Mouse (Mus musculus) hindbrain, embryonic 11.5 days (tissue): ENCODE data around the gene Tbx2. TPM values are rescaled to one million over a fixed set of nuclear protein-coding genes. Genes with fewer than 3 reads are reported as not detected.

ENCODE experiments used
- ATAC-seq: fragments of 200-750 bp; cut with Nextera tagmentation; 2 replicates; pipeline ENCODE4 v1.8.0; 2017; ENCODE audit warnings: mild to moderate bottlenecking, moderate TSS enrichment, moderate library complexity; ENCODE audit not compliant: low FRiP score
- DNase-seq: peaks from one replicate; pipeline ENCODE4 v3.0.0-alpha.2; 2015; ENCODE audit warnings: low spot score
- H3K27ac ChIP-seq: fragments of 300-500 bp; sonication (generic); 2 replicates; pipeline ENCODE4 v1.5.1; 2014; ENCODE audit warnings: mild to moderate bottlenecking, low read depth, low read length
- H3K27me3 ChIP-seq: fragments of 300-500 bp; sonication (generic); 2 replicates; pipeline ENCODE4 v1.6.1; 2014; ENCODE audit warnings: mild to moderate bottlenecking, low read length, moderate library complexity, mixed read lengths; ENCODE audit not compliant: control insufficient read depth, insufficient read depth
- H3K36me3 ChIP-seq: fragments of 300-500 bp; sonication (generic); 2 replicates; pipeline ENCODE4 v1.6.1; 2014; ENCODE audit warnings: mild to moderate bottlenecking, low read length, moderate library complexity, mixed read lengths; ENCODE audit not compliant: control insufficient read depth, insufficient read depth
- H3K4me1 ChIP-seq: fragments of 300-500 bp; sonication (generic); replicated peaks from 2 replicates; pipeline ENCODE4 v1.6.1; 2014; ENCODE audit warnings: low read length, mixed read lengths; ENCODE audit not compliant: control insufficient read depth, insufficient read depth
- H3K4me2 ChIP-seq: fragments of 300-500 bp; sonication (generic); replicated peaks from 2 replicates; pipeline ENCODE4 v1.6.1; 2014; ENCODE audit warnings: mild to moderate bottlenecking, low read depth, low read length
- H3K4me3 ChIP-seq: fragments of 300-500 bp; sonication (generic); 2 replicates; pipeline ENCODE4 v1.5.1; 2014; ENCODE audit warnings: low read depth, low read length
- H3K9ac ChIP-seq: fragments of 300-500 bp; sonication (generic); 2 replicates; pipeline ENCODE4 v1.6.1; 2014; ENCODE audit warnings: low read depth, low read length
- H3K9me3 ChIP-seq: fragments of 300-500 bp; sonication (generic); 2 replicates; pipeline ENCODE4 v1.6.1; 2016; ENCODE audit warnings: low read length; ENCODE audit not compliant: control insufficient read depth
- WGBS: fragments of 180-500 bp; shearing (Covaris S2); extraction: QIAGEN DNeasy Blood & Tissue Kit; methylation state at CpG from one replicate; pipeline ENCODE4 v1.1.7; 2014; 5-methylcytosine and 5-hydroxymethylcytosine counted together
- polyA plus RNA-seq: library from polyadenylated mRNA; unstranded; fragments of >200 nt; fragmentation: Nextera tagmentation; extraction: Ambion mirVana; gene quantifications from 2 replicates; pipeline ENCODE4 v1.2.1, GENCODE M21; 2014

Tbx2 gene
- polyA plus RNA-seq, 1 experiment from 2014 or later = 2.3 TPM

DNA sequence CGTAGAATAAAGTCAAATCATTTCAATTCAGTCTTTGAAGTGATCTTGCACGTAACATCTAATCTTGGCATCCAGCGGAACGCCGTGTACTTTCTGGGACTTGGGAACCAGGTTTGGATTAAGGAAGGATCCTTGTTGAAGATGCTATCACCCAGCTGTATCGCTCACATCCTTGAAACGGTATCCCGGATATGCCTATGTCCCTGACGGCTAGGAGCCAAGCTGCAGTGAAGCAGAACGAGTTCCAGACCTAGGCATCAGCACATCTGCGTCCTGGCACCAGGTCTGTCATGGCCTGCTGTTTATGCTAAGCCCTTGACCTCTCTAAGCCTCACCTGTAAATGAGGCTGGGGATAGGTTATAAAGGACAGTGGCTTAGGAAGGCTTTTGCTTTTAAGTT is 32.0 kb upstream of the Tbx2 start:
- Histone ChIP-seq H3K9me3 (no peaks in the 10 kb centered on the region), H3K27me3 (no peaks in the 10 kb centered on the region), H3K4me1 (no peaks in the 10 kb centered on the region), H3K36me3 (no peaks in the 10 kb centered on the region), H3K27ac (no peak overlapping the region), H3K4me2 (no peak overlapping the region), H3K4me3 (no peak overlapping the region), H3K9ac (no peak overlapping the region)
- no peak for ATAC-seq
- 85% methylated on average over 11 of the region's 11 CpGs for WGBS
- DNase-seq = no peak

DNA sequence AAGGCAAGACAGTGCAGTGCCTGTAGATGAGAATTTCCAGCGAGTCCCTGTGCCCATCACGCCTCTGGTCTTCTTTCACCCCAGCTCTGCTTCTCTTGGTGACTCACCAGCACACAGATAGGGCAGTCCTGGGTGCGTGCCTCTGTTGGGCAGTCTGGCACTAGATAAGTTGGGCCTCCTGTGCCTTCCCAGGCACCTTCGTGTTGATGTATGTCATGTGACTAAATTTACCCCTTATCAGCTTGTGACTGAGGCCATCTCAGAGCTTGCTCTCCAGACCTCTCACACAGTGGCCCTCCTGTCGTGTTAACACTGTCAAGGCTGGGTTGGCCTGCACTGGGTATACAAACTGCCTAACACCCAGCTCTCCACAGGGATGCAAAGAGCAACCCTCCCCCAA is 28.3 kb upstream of the Tbx2 start:
- no peaks in the 10 kb centered on the region for H3K27me3 ChIP-seq
- 78% methylated on average over 5 of the region's 5 CpGs for WGBS
- H3K27ac ChIP-seq = no peak overlapping the region
- DNase-seq (no peak), ATAC-seq (no peak)
- H3K36me3 ChIP-seq = no peaks in the 10 kb centered on the region
- H3K4me1 ChIP-seq = no peaks in the 10 kb centered on the region
- H3K9me3 ChIP-seq = no peaks in the 10 kb centered on the region
- H3K4me2 ChIP-seq = no peak overlapping the region
- H3K4me3 ChIP-seq = no peak overlapping the region
- H3K9ac ChIP-seq = no peak overlapping the region

DNA sequence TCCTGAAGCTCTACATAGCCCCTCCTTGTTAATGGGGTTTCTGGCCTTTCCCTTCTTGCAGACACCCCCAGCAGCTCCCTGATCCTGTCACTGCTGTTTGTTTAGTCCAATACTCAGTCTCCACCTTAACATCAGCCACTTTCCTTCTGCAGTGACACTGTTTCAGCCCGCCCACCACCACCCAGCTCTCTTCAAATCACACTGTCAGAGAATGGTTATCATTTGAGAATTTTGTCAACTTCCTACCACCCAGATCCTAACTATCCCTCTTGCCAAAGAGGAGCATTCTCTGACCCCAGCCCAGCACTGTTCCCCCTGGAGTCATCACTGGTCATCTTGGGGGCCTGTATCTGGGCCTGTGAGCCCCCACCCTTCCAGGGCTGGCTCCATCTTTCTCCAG is 26.6 kb upstream of the Tbx2 start:
- 76% methylated on average over 1 of the region's 1 CpGs for WGBS
- H3K9ac ChIP-seq = no peak overlapping the region
- H3K27me3 ChIP-seq = no peaks in the 10 kb centered on the region
- H3K36me3 ChIP-seq = no peaks in the 10 kb centered on the region
- DNase-seq = no peak
- H3K9me3 ChIP-seq = no peaks in the 10 kb centered on the region
- H3K4me3 ChIP-seq = no peak overlapping the region
- no peak overlapping the region for H3K4me2 ChIP-seq
- no peak for ATAC-seq
- H3K27ac ChIP-seq = no peak overlapping the region
- H3K4me1 ChIP-seq = no peaks in the 10 kb centered on the region

DNA sequence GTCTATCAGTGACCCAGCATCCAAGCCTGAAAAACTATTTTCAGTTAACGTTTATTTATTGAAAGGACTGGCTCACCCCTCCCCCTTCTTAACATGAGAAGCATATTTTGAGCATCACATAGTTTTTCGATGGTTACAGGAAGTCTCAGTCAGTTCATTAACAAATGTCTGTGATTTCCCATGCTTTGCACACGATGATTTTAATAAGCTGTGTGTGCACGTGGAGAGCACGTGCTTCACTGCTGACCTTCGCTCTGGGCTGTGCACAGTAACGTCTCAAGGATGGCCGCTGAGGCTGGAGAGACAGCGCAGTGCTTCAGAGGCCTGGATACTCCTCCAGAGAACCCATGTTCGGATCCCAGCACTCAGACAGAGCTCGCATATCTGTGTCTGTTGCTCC is 25.0 kb upstream of the Tbx2 start:
- ATAC-seq (no peak), DNase-seq (no peak)
- no peaks in the 10 kb centered on the region for H3K27me3 ChIP-seq
- no peak overlapping the region for H3K4me3 ChIP-seq
- no peak overlapping the region for H3K27ac ChIP-seq
- 87% methylated on average over 11 of the region's 11 CpGs for whole genome bisulfite sequencing
- H3K9me3 ChIP-seq = no peaks in the 10 kb centered on the region
- no peaks in the 10 kb centered on the region for H3K36me3 ChIP-seq
- no peak overlapping the region for H3K4me2 ChIP-seq
- no peak overlapping the region for H3K9ac ChIP-seq
- no peaks in the 10 kb centered on the region for H3K4me1 ChIP-seq

DNA sequence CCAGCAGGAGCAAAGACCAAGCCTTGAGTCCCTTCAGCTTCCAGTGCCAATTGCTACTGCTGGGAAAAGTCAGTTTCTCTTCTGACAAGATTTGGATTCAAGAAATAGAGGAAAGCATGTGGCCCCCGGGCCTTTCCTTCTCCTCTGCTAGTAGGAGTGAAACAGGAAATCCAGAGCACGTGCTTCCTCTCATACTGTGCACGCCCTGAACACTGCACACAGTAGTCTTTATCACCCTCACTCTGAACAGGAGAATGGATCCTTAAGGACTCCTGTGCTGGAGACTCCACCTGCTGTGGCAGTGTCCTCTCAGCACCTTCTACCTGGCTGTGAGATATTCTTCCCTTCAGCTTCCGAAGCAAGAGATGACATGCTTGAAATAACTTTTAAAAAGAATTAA is 21.1 kb upstream of the Tbx2 start:
- WGBS = 70% methylated on average over 4 of the region's 4 CpGs
- ATAC-seq (no peak), DNase-seq (no peak)
- no peaks in the 10 kb centered on the region for H3K9me3 ChIP-seq
- no peak overlapping the region for H3K9ac ChIP-seq
- H3K4me2 ChIP-seq = no peak overlapping the region
- no peaks in the 10 kb centered on the region for H3K27me3 ChIP-seq
- no peak overlapping the region for H3K27ac ChIP-seq
- no peaks in the 10 kb centered on the region for H3K36me3 ChIP-seq
- no peak overlapping the region for H3K4me3 ChIP-seq
- no peaks in the 10 kb centered on the region for H3K4me1 ChIP-seq

DNA sequence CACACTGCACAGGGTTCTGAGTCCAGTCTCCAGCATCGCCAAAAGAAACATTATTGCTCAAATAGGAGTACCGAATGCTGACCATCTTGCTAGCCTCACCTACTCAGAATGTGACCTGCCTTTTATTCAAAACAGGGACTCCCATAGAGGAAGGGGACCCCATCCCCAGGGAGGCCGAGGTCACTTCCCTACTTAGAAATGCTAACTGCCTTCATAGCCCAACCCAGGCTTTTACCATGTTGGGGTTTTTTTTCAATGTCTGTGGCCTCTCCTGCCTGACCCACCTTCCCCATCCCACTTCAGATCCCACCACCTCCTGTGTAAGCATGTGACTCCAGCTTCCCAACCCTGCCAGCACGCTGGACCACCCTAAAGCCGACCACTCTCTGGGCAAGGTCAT is 20.7 kb upstream of the Tbx2 start:
- Histone ChIP-seq H3K9ac (no peak overlapping the region), H3K4me1 (no peaks in the 10 kb centered on the region), H3K27ac (no peak overlapping the region), H3K4me3 (no peak overlapping the region), H3K9me3 (no peaks in the 10 kb centered on the region), H3K4me2 (no peak overlapping the region), H3K27me3 (no peaks in the 10 kb centered on the region), H3K36me3 (no peaks in the 10 kb centered on the region)
- no peak for ATAC-seq
- DNase-seq = no peak
- WGBS = 91% methylated on average over 5 of the region's 5 CpGs

DNA sequence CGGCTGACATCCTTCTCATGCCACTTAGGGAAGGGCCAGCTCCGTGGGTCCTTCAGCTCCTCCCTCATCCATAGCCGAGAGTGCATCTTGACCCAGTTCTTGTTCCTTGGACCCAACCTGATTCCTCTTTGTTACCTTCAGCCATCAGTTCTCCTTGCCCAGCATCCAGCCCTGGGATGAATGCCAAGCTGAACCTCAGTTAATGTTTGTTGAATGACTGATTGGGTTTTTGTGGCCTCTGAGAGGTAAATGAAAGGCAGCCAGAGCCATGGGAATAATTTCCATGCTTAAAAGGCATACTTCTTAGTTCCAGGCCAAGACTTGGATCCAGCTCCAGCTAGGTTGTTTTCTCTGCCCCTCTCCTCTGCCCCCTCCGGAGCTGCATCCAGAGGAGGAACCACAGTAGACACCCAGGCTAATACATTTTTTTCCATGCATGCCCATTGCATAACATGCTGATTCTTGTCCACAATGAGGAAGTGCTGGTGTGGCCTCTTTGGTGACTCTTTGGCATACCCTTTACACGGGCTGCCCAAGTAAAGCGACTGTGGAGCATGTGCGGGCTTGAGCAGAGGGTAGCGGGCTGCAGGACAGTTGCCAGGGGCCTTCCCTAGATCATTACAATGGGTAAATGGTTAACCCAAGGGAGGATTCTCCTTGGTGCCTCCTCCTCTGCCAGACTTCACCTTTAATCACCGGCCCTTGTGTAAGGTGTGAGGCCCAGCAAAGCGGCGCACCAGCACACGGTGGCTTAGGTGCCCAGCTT is 20.0 kb upstream of the Tbx2 start:
- 85% methylated on average over 12 of the region's 12 CpGs for WGBS
- DNase-seq = no peak
- Histone ChIP-seq H3K4me3 (no peak overlapping the region), H3K9ac (no peak overlapping the region), H3K27me3 (no peaks in the 10 kb centered on the region), H3K27ac (no peak overlapping the region), H3K36me3 (no peaks in the 10 kb centered on the region), H3K4me2 (no peak overlapping the region), H3K4me1 (no peaks in the 10 kb centered on the region), H3K9me3 (no peaks in the 10 kb centered on the region)
- no peak for ATAC-seq

DNA sequence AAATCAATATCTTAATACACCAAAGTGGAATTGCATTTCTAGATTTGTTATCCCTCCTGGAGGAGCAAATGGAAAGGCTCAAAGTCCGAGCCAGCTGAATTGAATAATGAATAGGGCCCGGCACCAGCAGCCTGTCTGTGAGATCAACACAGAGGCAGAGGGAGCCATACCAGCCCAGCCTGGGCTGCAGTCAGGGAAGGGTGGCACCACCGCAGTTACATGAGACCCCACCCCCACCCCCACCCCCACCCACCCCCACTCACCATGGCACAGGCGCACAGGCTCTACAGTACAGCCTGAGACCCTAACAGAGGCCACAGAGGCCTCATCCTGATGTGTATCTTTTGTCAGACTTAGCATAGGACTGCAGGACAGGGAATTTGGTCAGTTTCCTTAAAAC is 17.7 kb upstream of the Tbx2 start:
- H3K9me3 ChIP-seq = no peaks in the 10 kb centered on the region
- no peaks in the 10 kb centered on the region for H3K4me1 ChIP-seq
- no peak overlapping the region for H3K4me2 ChIP-seq
- H3K9ac ChIP-seq = no peak overlapping the region
- DNase-seq = no peak
- WGBS = 55% methylated on average over 4 of the region's 4 CpGs
- H3K27ac ChIP-seq = no peak overlapping the region
- H3K4me3 ChIP-seq = no peak overlapping the region
- H3K27me3 ChIP-seq = no peaks in the 10 kb centered on the region
- H3K36me3 ChIP-seq = no peaks in the 10 kb centered on the region
- ATAC-seq = no peak

DNA sequence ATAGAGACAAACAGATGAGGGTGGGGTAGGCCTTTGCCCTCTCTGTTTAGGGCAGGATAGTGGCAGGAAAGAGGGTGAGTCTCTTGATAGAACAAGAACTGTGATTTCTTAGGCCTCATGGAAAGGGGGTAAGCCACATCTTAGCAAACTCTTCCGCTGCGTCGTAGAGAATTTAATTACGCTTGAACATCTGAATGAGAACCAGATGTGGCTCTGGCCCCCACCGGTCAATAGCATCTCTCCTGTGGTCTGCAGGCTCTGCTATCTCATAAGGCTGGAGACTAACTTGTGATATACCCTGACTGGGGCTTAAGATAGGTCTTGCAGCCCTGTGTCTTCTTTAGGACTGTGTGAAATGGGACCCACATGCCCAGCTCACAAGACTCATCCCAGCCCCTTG is 15.9 kb upstream of the Tbx2 start:
- Histone ChIP-seq H3K4me1 (no peaks in the 10 kb centered on the region), H3K27ac (no peak overlapping the region), H3K9me3 (no peaks in the 10 kb centered on the region), H3K9ac (no peak overlapping the region), H3K36me3 (no peaks in the 10 kb centered on the region), H3K4me3 (no peak overlapping the region), H3K4me2 (no peak overlapping the region), H3K27me3 (no peaks in the 10 kb centered on the region)
- no peak for DNase-seq
- WGBS = 69% methylated on average over 5 of the region's 5 CpGs
- no peak for ATAC-seq
